Mouse (Mus musculus) layer of hippocampus, postnatal 25 days (tissue): ENCODE results near the gene Elfn1. TPM values are rescaled to one million over a fixed set of nuclear protein-coding genes. Genes with fewer than 3 reads are reported as not detected.
A peak's percentile ranks its signal among the peaks of the same experiment; 100 is the strongest.

Experiments used
- DNase-seq, 2 experiments: peaks; one replicate each; pipeline ENCODE4 v3.0.0; 2022; ENCODE audit warnings: mixed read lengths in 2 of 2, low spot score in 1 of 2; ENCODE audit errors: extremely low spot score in 1 of 2
- total RNA-seq, 2 experiments: library from RNA; stranded (reverse); gene quantifications; 2 replicates each; pipeline ENCODE4 v1.2.3; 2021

The Elfn1 gene
- total RNA-seq, 2 experiments from 2014 or later: 27.4 to 29.4 TPM

GRCm38 (mm10) chr5:140016896-140017295 is 109.2 kb downstream of the Elfn1 start:
- no peak for DNase-seq

GRCm38 (mm10) chr5:140018780-140019179 is 111.0 kb downstream of the Elfn1 start:
- DNase-seq: no peak

- no peak for DNase-seq
These were observed 111.9 kb downstream of the Elfn1 start for GRCm38 (mm10) chr5:140019616-140020015.

GRCm38 (mm10) chr5:140021755-140022154 is 114.0 kb downstream of the Elfn1 start:
- peak; percentile 42 to 48 for DNase-seq

GRCm38 (mm10) chr5:140022861-140023260 is 115.1 kb downstream of the Elfn1 start:
- DNase-seq: no peak

GRCm38 (mm10) chr5:140023941-140024500 is 116.3 kb downstream of the Elfn1 start:
- peak in 1 of 2 experiments; percentile 18 for DNase-seq

Other genes starting within 250 kb of the Elfn1 start
- gene Micall2, start 171.6 kb upstream of the Elfn1 start, total RNA-seq: 1 to 10 TPM; 1.7 to 2.5 TPM
- 100 to 1,000 TPM in 1 of 2 experiments, 10 to 100 TPM in 1; 79.4 to 103 TPM for gene Ints1, start 132.3 kb upstream of the Elfn1 start, total RNA-seq
- gene Mafk, start 116.4 kb upstream of the Elfn1 start, total RNA-seq: 10 to 100 TPM; 10.0 to 10.6 TPM
- gene Tmem184a, start 88.0 kb upstream of the Elfn1 start, total RNA-seq: under 1 TPM; 0.16 to 0.32 TPM
- gene Gm26938, start 81.5 kb upstream of the Elfn1 start, total RNA-seq: not detected
- gene Psmg3, start 81.1 kb upstream of the Elfn1 start, total RNA-seq: 10 to 100 TPM; 20.5 TPM